Mouse (Mus musculus): ENCODE measurements around the gene Upk3a. TPM values are rescaled to one million over a fixed set of nuclear protein-coding genes. Genes with fewer than 3 reads are reported as not detected.
A peak's percentile ranks its signal among the peaks of the same experiment; 100 is the strongest.
"Not testable (repeated sequence)": the region's sequence is repeated elsewhere in the genome, so short reads cannot be mapped to it uniquely, and the experiment has no call there.

Gene Upk3a
- total RNA-seq, 2 experiments from 2014 or later = not detected

DNA sequence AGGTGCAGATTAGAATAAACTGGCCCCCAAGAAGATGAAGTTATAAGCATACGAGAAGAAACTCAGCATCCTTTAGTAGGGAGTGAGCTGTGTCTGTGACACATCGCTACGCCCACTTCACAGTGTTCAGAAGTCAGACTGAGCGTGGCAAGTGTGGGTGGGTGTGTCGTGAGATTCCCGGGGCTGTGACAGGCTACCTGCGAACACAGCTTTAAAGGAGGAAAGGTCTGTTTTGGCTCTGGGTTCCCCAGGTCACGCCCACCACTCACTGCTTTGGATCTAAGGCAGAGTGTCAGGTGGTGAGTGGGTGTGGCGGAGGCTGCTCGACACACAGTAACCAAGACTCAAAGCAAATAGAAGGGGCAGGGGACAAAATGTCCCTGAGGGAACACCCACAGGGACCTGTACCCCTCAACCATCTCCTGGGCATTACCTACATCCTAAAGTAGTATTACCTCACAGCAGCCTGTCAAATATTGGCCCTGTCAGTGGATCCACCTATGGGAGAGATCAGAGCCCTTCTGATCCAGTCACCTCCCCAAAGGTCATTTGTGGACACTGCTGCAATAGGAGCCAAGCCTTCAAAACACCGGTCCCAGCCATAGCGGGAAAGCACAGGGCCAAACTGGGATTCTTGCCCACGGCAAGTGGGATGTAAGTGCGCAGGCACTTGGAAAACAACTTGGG, 19.0 kb upstream of the Upk3a start:
- DNase-seq (ENCODE audit: low spot score) = no peak
- intact Hi-C loops (cut with DNase I) = loop anchor here (5.0 to 10.0 kb wide), 3 partner anchors 71 to 257 kb away; no protein-coding TSS in a partner anchor

GRCm38 (mm10) chr15:84999911-85000310, 17.0 kb upstream of the Upk3a start:
- no peak for DNase-seq (ENCODE audit: low spot score)
- intact Hi-C loops (cut with DNase I) = loop anchor here (5.0 to 10.0 kb wide), 3 partner anchors 73 to 255 kb away; no protein-coding TSS in a partner anchor

GRCm38 (mm10) chr15:85000984-85001982, 15.7 kb upstream of the Upk3a start:
- intact Hi-C loops (cut with DNase I) = loop anchor here (1.0 kb wide), 2 partner anchors 41 to 69 kb away; no protein-coding TSS in a partner anchor

GRCm38 (mm10) chr15:85009666-85010065, 7.3 kb upstream of the Upk3a start:
- intact Hi-C loops (cut with DNase I) = no loop called here

More at GRCm38 (mm10) chr15:85000984-85001982, 15.7 kb upstream of the Upk3a start:
- peak; percentile 52 for DNase-seq (ENCODE audit: low spot score)

DNA sequence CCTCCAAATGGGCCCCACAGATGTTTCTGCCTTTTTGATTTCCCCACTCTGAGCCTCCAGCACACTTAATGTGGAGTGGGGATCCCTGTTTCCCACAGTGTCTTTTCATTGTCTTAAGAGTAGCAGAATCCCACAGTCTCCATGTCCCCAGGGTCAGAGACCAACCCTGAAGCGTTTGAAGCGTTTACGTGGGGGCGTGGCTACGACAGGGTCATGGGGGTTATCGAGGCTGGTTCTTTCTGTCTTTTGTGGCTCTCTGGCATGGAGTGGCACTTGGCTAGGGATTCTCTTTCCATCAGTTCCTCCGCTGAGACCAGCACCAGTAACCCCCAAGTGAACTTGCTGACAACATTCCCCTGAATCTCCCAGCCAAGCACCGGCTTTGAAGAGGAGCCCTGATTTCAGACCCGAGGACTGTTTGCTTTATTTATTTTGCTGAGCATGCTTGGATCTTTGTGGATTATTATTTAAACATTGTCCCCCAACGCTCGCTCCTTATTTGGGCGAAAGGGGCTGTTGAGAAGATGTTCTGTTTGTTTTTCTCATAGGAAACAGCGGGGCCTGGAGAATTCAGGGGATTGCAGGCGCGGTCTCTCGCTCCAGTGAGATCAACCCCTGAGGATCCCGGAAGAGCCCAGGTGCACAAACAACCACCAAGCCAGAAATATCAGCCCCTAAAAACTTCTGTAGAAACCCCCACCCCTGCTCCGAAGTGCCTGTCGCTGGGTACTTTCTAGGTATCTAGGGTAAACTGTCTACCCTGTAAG, 4.9 kb upstream of the Upk3a start:
- DNase-seq (ENCODE audit: low spot score) = no peak
- intact Hi-C loops (cut with DNase I) = no loop called here

More at GRCm38 (mm10) chr15:85009666-85010065, 7.3 kb upstream of the Upk3a start:
- DNase-seq (ENCODE audit: low spot score) = no peak

DNA sequence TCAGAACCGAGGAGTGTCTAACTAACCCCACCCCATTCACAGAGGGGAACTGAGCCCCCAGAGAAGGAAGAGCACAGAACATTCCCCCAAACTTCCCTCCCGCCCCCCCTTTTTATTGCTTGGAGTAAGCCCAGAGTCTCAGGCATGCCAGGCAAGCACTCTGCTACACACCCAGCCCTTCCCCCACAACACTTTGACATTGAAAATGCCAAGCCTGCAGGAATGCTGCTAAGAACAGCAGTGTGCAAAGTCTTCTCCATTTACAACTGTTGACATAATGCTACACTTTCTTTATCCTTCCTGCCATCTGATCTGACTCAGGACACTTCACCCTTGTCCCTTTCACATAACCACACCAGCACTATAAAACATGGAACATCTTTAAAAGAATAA, 4.3 kb upstream of the Upk3a start:
- no peak for DNase-seq (ENCODE audit: low spot score)
- intact Hi-C loops (cut with DNase I) = no loop called here

GRCm38 (mm10) chr15:85015771-85016170, 1.2 kb upstream of the Upk3a start:
- intact Hi-C loops (cut with DNase I) = no loop called here
- DNase-seq (ENCODE audit: low spot score) = no peak

DNA sequence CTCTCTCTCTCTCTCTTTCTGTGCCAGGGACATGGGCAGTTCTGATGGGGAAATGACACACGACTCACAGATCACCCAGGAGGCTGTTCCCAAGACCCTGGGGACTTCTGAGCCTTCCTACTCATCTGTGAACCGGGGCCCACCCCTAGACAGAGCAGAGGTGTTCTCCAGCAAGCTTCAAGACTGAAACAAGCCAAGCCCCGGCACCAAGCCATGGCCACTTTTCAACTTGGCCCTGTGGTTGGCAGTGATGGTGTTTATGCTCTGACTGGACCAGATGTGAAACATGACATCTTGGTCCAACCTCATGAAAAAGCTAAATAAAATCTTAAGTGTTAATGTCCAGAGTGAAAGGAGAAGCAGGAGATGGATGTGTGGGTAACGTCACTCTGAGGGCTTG, 5.3 kb downstream of the Upk3a start:
- no peak for DNase-seq (ENCODE audit: low spot score)
- intact Hi-C loops (cut with DNase I) = no loop called here

- intact Hi-C loops (cut with DNase I) = no loop called here
- no peak for DNase-seq (ENCODE audit: low spot score)
These were observed 9.3 kb downstream of the Upk3a start for GRCm38 (mm10) chr15:85026197-85026596.

DNA sequence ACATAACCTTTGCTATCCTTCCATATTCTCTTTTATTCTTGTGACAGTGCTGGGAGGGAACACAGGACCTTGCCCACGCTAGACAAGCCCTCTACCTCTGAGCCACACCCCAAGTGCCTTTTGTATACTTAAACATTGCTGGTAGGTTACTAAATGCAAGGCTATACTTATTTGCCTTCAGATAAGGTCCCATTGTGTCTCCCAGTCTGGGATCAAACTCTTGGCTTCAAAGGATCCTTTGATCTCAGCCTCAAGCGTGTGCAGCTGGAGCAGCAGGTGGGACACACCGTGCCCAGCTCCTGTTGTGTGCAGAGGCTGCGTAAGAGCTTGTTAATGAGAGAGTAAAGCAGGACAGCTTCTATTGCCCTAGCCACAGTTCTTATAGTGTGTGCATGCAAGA, 10.8 kb downstream of the Upk3a start:
- no peak for DNase-seq (ENCODE audit: low spot score)
- intact Hi-C loops (cut with DNase I) = no loop called here

- DNase-seq (ENCODE audit: low spot score); intact Hi-C loops (cut with DNase I): not testable (repeated sequence)
These were observed 11.7 kb downstream of the Upk3a start, which contains the start of gene Fam118a for GRCm38 (mm10) chr15:85028648-85029047. Gene Fam118a (plus strand): TSS chr15:85028948.

GRCm38 (mm10) chr15:85030643-85031042, 13.7 kb downstream of the Upk3a start:
- intact Hi-C loops (cut with DNase I); DNase-seq (ENCODE audit: low spot score): not testable (repeated sequence)

DNA sequence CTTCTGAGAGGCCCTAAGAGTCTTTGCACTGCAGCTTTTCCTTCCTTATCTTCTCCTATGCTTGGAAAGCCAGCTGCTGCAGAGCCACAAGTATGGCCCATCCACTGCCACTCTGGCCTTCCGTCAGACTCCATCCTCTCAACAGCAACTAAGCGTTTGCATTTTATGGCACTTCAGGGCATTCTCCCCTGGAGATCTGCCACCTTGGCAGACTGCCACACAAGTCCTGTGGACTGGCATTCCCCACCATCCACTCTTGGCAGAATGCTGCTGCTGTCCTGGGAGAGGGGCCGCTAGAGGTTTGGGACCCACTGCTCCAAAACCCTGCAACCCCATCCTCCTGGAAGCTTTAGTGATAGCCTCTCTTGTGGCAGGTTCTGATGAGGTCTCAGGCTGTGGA, 14.9 kb downstream of the Upk3a start:
- DNase-seq (ENCODE audit: low spot score) = no peak
- intact Hi-C loops (cut with DNase I) = no loop called here

DNA sequence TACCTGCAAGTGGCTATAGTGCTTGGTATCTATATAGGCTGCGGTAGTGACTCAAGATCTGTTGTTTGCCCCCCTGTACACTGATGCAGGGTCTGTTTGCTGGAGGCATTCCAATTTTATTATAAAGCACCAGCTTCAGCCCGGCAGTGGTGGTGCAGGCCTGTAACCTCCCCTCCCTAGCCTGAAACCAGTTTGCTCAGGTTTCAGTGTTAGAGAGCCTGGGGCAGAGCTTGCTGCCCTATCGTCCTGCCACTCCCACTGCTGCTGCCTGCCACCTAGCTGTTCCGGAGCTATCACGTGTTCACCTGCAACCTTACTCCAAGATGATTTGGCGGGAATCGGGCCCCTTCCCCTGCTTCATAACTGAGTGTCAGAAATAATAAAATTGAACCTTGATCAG, 17.0 kb downstream of the Upk3a start:
- intact Hi-C loops (cut with DNase I); DNase-seq (ENCODE audit: low spot score): not testable (repeated sequence)

GRCm38 (mm10) chr15:85036566-85037342, 19.8 kb downstream of the Upk3a start:
- intact Hi-C loops (cut with DNase I) = loop anchor here (5.0 kb wide), 1 partner anchor 49 kb away; the partner anchor contains the start of gene 5031439G07Rik

GRCm38 (mm10) chr15:85037343-85037690, 20.4 kb downstream of the Upk3a start:
- no peak for DNase-seq (ENCODE audit: low spot score)

More at GRCm38 (mm10) chr15:85036566-85037342, 19.8 kb downstream of the Upk3a start:
- DNase-seq (ENCODE audit: low spot score) = peak; percentile 96

DNA sequence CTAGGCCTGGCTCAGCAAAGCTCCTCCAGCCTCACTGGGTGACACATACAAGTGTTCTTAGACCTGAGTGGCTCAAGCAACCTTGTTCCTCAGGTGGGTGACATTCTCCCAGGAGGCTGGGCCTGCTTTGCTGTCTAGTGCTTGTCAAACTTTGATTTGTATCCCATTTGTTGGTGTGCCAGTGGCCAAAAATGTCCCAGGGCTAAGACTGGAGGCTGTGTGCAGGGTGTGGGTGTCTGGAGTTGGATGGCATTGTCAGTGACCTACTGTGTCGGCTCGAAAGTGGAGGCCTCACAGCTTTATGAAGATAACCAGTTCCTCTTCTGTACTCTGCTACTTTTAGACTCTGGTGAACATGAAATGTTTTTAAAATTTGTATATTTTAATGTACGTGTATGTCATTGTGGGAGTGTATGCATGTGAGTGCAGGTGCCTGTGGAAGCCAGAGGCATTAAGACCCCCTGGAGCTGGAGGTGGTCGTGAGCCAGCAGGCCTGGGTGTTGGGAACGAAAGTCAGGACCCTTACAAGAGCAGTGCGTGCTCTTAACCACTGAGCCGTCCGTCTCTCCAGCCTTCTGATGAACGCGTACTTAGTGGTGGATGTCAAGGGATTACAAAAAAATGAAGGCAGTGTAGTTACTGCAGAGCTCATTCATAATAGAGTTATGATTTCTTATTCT, 24.7 kb downstream of the Upk3a start:
- intact Hi-C loops (cut with DNase I) = loop anchor here (1.0 to 5.0 kb wide), 2 partner anchors 40 to 119 kb away; partner anchors contain the start of genes Gm29666 and Nup50

More at GRCm38 (mm10) chr15:85037343-85037690, 20.4 kb downstream of the Upk3a start:
- intact Hi-C loops (cut with DNase I) = loop anchor here (5.0 kb wide), 1 partner anchor 50 kb away; the partner anchor contains the start of gene 5031439G07Rik

DNA sequence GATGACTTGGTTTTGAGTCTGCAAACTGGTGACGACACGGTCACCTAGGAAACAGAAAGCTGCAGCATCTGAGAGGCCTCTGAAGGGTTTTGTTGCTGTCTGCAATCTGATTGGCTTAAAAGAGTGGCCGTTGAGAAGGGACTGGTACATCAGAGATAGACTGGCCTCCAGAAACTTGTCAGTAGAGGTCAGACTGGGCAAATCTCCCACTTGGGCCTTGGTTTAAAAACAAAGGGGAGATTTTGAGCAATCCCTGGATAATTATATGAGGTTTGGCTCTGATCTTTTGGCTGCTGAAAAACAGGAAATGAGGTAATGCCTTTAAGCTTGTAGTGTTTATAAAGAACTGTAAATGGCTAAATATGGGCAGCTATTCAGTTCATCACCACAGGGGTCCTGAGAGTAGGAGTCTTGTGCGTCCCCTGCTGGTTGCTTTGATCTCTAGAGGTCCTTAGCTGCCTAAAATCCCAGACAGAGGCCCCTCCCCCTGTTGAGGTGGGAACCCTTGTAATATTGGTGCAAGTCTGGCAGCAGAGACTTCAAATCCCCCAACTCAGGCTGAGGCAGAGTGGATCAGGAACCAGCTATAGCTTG, 25.5 kb downstream of the Upk3a start:
- DNase-seq (ENCODE audit: low spot score) = peak; percentile 67
- intact Hi-C loops (cut with DNase I) = loop anchor here (1.0 to 5.0 kb wide), 2 partner anchors 41 to 120 kb away; partner anchors contain the start of genes Gm29666 and Nup50

More for the DNA sequence above, 24.7 kb downstream of the Upk3a start:
- DNase-seq (ENCODE audit: low spot score) = no peak

All from heart, postnatal 25 days (tissue).